Mouse (Mus musculus) olfactory bulb, adult 2 months (tissue): Measurements from ENCODE around the gene Tmem223. TPM values are rescaled to one million over a fixed set of nuclear protein-coding genes. Genes with fewer than 3 reads are reported as not detected.
"Not testable (repeated sequence)": the region's sequence is repeated elsewhere in the genome, so short reads cannot be mapped to it uniquely, and the experiment has no call there.

Source experiments
- H3K27ac ChIP-seq: fragments of 200-500 bp; 2 replicates; pipeline ENCODE4 v1.5.1; 2012; ENCODE audit warnings: low read depth, low read length; ENCODE audit not compliant: insufficient read depth
- H3K4me1 ChIP-seq: fragments of 200-500 bp; 2 replicates; pipeline ENCODE4 v1.6.1; 2012; ENCODE audit warnings: low read length; ENCODE audit not compliant: control insufficient read depth, insufficient read depth
- H3K4me3 ChIP-seq: fragments of 200-500 bp; 2 replicates; pipeline ENCODE4 v1.5.1; 2012; ENCODE audit warnings: mild to moderate bottlenecking, low read depth, low read length, moderate library complexity; ENCODE audit not compliant: insufficient read depth
- CTCF ChIP-seq: fragments of 200-500 bp; IDR thresholded peaks from 2 replicates; pipeline ENCODE4 v1.5.1; 2012; ENCODE audit warnings: low read depth, mild to moderate bottlenecking, low read length, moderate library complexity; ENCODE audit not compliant: insufficient read depth
- POLR2A ChIP-seq: fragments of 200-500 bp; IDR thresholded peaks from 2 replicates; pipeline ENCODE4 v1.6.1; 2012; ENCODE audit warnings: mild to moderate bottlenecking, low read depth, low read length, moderate library complexity; ENCODE audit not compliant: insufficient read depth
- WGBS: fragments of 180-500 bp; shearing (Covaris S2); methylation state at CpG from one replicate; pipeline ENCODE4 v1.1.7; 2018; 5-methylcytosine and 5-hydroxymethylcytosine counted together
- polyA plus RNA-seq: library from polyadenylated mRNA; stranded (reverse); fragments of >200 nt; gene quantifications from 2 replicates; pipeline ENCODE4 v1.2.4, GENCODE M21; 2012; ENCODE audit warnings: low replicate concordance; ENCODE audit not compliant: missing spikeins, insufficient read depth, insufficient read length

The Tmem223 gene
- polyA plus RNA-seq, 1 experiment, result not detected

DNA sequence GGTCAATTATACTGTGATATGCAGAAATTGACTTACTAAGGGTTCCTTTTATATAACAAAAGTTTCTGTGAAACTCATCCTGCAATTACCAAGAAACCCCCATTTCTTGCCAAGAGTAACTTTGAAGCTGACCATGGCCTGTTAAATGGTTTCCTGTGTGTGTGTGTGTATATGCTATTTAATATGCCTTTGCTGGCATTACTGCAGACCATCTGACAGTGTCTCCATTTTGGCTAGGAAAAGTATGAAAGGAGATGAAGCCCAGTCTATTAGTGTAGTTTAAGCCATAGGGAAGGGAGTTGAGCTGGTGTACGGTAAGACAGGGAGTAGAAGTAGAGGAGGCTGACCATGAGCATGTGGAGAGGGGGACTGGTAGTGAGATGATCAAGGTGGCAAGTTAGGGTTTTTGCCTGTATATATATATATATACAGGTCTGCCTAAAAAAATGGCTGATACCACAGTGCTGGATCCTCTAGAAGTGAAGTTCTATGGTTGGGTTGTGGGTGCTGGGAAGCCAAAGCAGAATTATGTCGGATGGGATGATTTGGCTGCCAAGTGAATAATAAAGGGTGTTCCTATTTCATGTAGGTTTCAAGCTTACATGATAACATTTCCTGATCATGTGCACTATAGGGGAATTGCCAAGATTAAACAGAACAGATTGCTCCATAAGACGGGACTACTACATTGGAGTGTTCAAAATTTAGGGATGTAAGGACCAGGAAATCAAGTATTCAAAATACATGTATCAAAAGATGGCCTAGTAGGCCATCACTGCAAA is 44.0 kb upstream of the Tmem223 start:
- Histone ChIP-seq H3K4me1 (no peaks in the 10 kb centered on the region; the same call in 1 of the 2 replicates), H3K27ac (no peak overlapping the region), H3K4me3 (no peak overlapping the region)
- TF ChIP-seq CTCF, result no peak
- TF ChIP-seq POLR2A, result no peak
- WGBS, result 47% methylated on average over 3 of the region's 3 CpGs

- Histone ChIP-seq H3K4me1 (no peaks in the 10 kb centered on the region), H3K4me3 (no peak overlapping the region), H3K27ac (no peak overlapping the region)
- no peak for TF ChIP-seq POLR2A
- no peak for TF ChIP-seq CTCF
- 34% methylated on average over 5 of the region's 5 CpGs for WGBS
Measured at GRCm38 (mm10) chr19:8727495-8728114, 43.2 kb upstream of the Tmem223 start.

DNA sequence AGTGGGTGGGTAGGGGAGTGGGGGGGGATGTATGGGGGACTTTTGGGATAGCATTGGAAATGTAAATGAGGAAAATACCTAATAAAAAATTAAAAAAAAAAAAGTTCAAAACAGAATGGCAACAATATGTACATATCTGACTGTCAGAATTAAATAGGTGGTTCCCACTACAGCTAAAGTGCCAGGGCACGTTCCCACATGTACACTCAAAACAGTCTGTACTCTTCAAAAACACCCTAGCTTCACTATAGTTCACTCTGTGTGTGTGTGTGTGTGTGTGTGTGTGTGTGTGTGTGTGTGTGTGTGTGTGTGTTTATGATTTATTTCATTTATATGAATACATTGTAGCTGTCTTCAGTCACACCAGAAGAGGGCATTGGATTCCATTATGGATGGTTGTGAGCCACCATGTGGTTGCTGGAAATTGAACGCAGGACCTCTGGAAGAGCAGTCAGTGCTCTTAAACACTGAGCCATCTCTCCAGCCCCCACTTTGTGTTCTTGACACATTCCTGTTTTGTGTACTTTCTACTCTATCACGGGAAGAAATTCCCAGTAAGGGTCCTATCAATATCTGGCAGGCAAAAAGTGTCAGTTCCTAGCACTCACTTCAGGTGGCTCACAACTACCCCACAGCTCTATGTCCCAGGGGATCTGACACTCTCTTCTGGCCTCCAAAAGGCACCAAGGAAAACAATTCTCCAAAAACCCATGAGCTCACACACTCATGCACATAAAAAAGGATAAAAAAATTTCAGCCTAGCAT is 42.3 kb upstream of the Tmem223 start:
- H3K4me3 ChIP-seq, H3K27ac ChIP-seq, H3K4me1 ChIP-seq: not testable (repeated sequence)
- 50% methylated on average over 3 of the region's 3 CpGs for WGBS

DNA sequence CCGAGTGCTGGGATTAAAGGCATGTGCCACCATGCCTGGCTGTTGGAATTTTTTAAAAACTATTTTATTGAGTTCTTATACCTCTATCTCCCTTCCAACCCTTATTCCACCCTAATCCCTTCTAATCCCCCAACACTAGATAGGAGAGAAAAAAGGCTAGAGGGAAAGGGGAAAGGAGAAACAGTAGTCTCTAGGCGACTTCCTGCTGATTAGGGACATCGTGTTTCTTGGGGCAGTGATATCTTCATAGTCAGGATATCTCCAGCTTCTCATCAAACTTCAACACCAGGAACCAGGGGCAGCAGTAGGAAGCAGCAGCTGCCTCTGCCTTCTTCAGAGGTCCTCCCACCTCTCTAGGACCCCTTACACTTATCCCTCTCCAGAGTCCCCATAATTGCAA is 36.5 kb upstream of the Tmem223 start:
- peaks cover 2% of the 10 kb centered on the region; the same call in 1 of the 2 replicates for H3K4me1 ChIP-seq
- no peak overlapping the region for H3K4me3 ChIP-seq
- TF ChIP-seq CTCF (no peak), POLR2A (no peak)
- no peak overlapping the region for H3K27ac ChIP-seq
- 69% methylated on average over 3 of the region's 3 CpGs for WGBS

DNA sequence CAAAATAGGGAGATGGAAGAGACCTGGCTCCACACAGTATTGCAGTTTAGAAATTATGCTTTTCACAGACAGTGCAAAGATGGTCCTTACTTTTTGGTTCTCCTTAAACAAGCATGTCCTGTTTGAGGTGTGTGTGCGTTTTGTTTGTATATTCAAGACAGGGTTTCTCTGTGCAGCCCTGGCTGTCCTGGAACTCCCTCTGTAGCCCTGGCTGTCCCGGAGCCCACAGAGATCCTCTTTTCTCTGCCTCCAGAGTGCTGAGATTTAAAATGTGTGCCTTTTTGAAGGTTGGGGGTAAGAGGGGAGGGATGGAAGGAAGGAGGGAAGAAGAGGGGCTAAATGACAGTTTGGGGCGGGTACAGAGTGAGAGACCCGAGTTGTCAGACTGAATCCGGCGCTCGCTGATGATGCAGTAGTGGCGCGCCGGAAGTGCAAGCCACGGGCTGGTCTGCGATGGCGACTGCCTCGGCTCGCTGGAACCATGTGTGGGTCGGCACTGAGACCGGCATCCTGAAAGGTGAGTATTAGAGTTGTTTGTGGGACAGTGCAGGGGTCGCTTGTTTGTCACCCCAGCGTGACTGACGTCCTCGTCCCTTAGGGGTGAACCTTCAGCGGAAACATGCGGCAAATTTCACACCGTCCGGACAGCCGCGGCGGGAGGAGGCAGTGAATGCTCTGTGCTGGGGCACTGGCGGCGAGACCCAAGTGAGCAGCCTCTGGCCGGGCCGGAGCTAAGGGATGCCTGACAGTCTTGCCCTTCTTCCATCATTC is 35.2 kb upstream of the Tmem223 start, which contains the start of gene Wdr74:
Gene Wdr74, plus strand, starts transcription at position 439 of the 771 bp plus-strand sequence.
- H3K4me1 ChIP-seq, result peaks cover 4% of the 10 kb centered on the region; the same call in 1 of the 2 replicates
- under 1% methylated on average over 32 of the region's 32 CpGs for WGBS
- H3K4me3 ChIP-seq, result peak within 1 kb of the TSS; percentile 72
- H3K27ac ChIP-seq, result peak within 1 kb of the TSS; percentile 59; the same call in 1 of the 2 replicates
- TF ChIP-seq POLR2A (peak; percentile 79), CTCF (no peak)

- TF ChIP-seq POLR2A, result no peak
- TF ChIP-seq CTCF, result no peak
- no peak overlapping the region for H3K27ac ChIP-seq
- peaks cover 8% of the 10 kb centered on the region for H3K4me1 ChIP-seq
- WGBS, result 2% methylated on average over 11 of the region's 11 CpGs
- H3K4me3 ChIP-seq, result peak overlapping the region; percentile 72
Measured at GRCm38 (mm10) chr19:8736160-8736467, 34.7 kb upstream of the Tmem223 start.

DNA sequence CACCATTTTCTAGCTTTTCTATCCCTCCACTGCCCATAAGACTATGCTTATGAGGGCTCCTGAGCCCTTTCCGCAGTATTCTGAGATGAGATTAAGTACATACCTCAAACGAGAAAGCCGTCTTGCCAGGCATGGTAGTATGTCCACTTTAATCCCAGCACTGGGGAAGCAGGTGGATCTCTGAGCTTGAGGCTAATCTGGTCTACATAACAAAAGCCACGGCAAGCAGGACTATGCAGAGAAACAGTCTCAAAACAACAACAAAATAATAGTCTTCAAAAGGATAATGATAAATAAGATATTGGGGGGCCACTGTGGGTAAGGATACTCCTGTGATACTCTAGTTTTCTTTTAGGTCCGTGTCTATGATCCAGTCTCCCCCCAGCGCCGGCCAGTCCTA is 31.9 kb upstream of the Tmem223 start:
- 90% methylated on average over 7 of the region's 7 CpGs for WGBS
- H3K27ac ChIP-seq, result no peak overlapping the region
- TF ChIP-seq CTCF (no peak), POLR2A (no peak)

DNA sequence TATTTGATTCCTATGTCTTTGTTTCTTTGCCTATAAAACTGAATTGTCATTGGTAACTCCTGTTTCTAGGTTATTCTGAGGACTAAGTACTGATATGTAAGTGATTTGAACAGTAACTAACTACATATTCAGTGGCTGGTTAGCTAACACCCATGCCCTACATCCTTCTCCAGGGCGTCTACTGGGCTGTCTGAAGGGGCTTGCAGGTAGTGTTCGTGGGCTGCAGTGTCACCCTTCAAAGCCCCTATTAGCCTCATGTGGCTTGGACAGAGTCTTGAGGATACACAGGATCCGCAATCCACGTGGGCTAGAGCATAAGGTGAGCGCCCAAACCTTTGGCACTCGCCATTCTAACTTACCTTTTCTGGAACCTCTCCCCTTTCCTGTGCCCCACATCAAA is 31.1 kb upstream of the Tmem223 start:
- TF ChIP-seq POLR2A, result no peak
- TF ChIP-seq CTCF, result no peak
- Histone ChIP-seq H3K27ac (no peak overlapping the region), H3K4me3 (no peak overlapping the region), H3K4me1 (peaks cover 15% of the 10 kb centered on the region)
- 97% methylated on average over 6 of the region's 6 CpGs for WGBS

More for the DNA sequence above, 31.9 kb upstream of the Tmem223 start:
- no peak overlapping the region for H3K4me3 ChIP-seq
- peaks cover 15% of the 10 kb centered on the region for H3K4me1 ChIP-seq

GRCm38 (mm10) chr19:8740603-8741002 is 30.2 kb upstream of the Tmem223 start, which contains the start of gene 1700092M07Rik:
Gene 1700092M07Rik, plus strand, starts transcription at chr19:8740718.
- TF ChIP-seq POLR2A (no peak), CTCF (no peak)
- Histone ChIP-seq H3K4me1 (peaks cover 15% of the 10 kb centered on the region), H3K27ac (peak within 1 kb of the TSS; percentile 99), H3K4me3 (peak within 1 kb of the TSS; percentile 91)
- WGBS, result 59% methylated on average over 14 of the region's 14 CpGs
